Mouse (Mus musculus): Measurements from ENCODE around the gene Gm10681. TPM values are rescaled to one million over a fixed set of nuclear protein-coding genes. Genes with fewer than 3 reads are reported as not detected.

Gm10681 gene
- polyA plus RNA-seq, 1 experiment from 2014 or later = 0.09 TPM

Other genes starting within 250 kb of the Gm10681 start
- 157 and 310 TPM in 2 replicates for gene Phgdh, start 248.8 kb downstream of the Gm10681 start, polyA plus RNA-seq (2016; fragmentation: Nextera tagmentation; extraction: Ambion mirVana)
- 7.3 and 10.0 TPM in 2 replicates for gene Zfp697, start 206.3 kb downstream of the Gm10681 start, polyA plus RNA-seq (2016; fragmentation: Nextera tagmentation; extraction: Ambion mirVana)
- 0.20 TPM in 1 of 2 replicates, not detected in the other for gene Gm4450, start 131.7 kb downstream of the Gm10681 start, polyA plus RNA-seq (2016; fragmentation: Nextera tagmentation; extraction: Ambion mirVana)
- gene Hsd3b4, start 78.3 kb downstream of the Gm10681 start, polyA plus RNA-seq (2016; fragmentation: Nextera tagmentation; extraction: Ambion mirVana) = 0.09 TPM in 1 of 2 replicates, not detected in the other
- gene Hsd3b5, start 41.4 kb upstream of the Gm10681 start, polyA plus RNA-seq (2016; fragmentation: Nextera tagmentation; extraction: Ambion mirVana) = not detected in 2 replicates
- gene Hsd3b2, start 135.7 kb upstream of the Gm10681 start, polyA plus RNA-seq (2016; fragmentation: Nextera tagmentation; extraction: Ambion mirVana) = 0.05 TPM in 1 of 2 replicates, not detected in the other
- gene Hsd3b3, start 174.3 kb upstream of the Gm10681 start, polyA plus RNA-seq (2016; fragmentation: Nextera tagmentation; extraction: Ambion mirVana) = 0.18 TPM in 1 of 2 replicates, not detected in the other
- gene Hsd3b6, start 225.6 kb upstream of the Gm10681 start, polyA plus RNA-seq (2016; fragmentation: Nextera tagmentation; extraction: Ambion mirVana) = 24.1 and 37.3 TPM in 2 replicates

Data from heart, embryonic 10.5 days (tissue).